Mouse (Mus musculus) liver, adult 2 months (tissue): ENCODE data around the gene Lamp1. TPM values are rescaled to one million over a fixed set of nuclear protein-coding genes. Genes with fewer than 3 reads are reported as not detected.

Experiments
- DNase-seq: peaks from one replicate; pipeline ENCODE4 v3.0.0-alpha.2; 2011; ENCODE audit warnings: low read depth, low spot score; ENCODE audit errors: extremely low read depth
- H3K27ac ChIP-seq: fragments of 200-500 bp; replicated peaks from 2 replicates; pipeline ENCODE4 v1.5.1; 2012; ENCODE audit warnings: low read depth, mild to moderate bottlenecking, control low read depth, inconsistent platforms, low read length; ENCODE audit not compliant: insufficient read depth
- H3K27me3 ChIP-seq: fragments of 200-500 bp; 2 replicates; pipeline ENCODE4 v1.6.1; 2012; ENCODE audit warnings: mild to moderate bottlenecking, moderate library complexity, low read length, inconsistent platforms; ENCODE audit not compliant: control insufficient read depth, insufficient read depth
- H3K36me3 ChIP-seq: fragments of 200-500 bp; 2 replicates; pipeline ENCODE4 v1.6.1; 2012; ENCODE audit warnings: low read length, inconsistent platforms; ENCODE audit not compliant: control insufficient read depth, insufficient read depth
- H3K4me1 ChIP-seq: fragments of 200-500 bp; 2 replicates; pipeline ENCODE4 v1.6.1; 2011; ENCODE audit warnings: low read length; ENCODE audit not compliant: control insufficient read depth, insufficient read depth
- H3K4me3 ChIP-seq: fragments of 200-500 bp; 2 replicates; pipeline ENCODE4 v1.5.1; 2011; ENCODE audit warnings: low read depth, mild to moderate bottlenecking, control low read depth, low read length, moderate library complexity; ENCODE audit not compliant: insufficient read depth
- H3K79me2 ChIP-seq: fragments of 200-500 bp; 2 replicates; pipeline ENCODE4 v1.6.1; 2012; ENCODE audit warnings: inconsistent platforms, mild to moderate bottlenecking, low read length, moderate library complexity; ENCODE audit not compliant: control insufficient read depth, insufficient read depth
- H3K9ac ChIP-seq: fragments of 200-500 bp; 2 replicates; pipeline ENCODE4 v1.6.1; 2012; ENCODE audit warnings: low read depth, mild to moderate bottlenecking, control low read depth, inconsistent platforms, low read length
- CTCF ChIP-seq: fragments of 200-500 bp; IDR thresholded peaks from 2 replicates; pipeline ENCODE4 v1.5.1; 2011; ENCODE audit warnings: low read depth, low read length, control low read depth
- POLR2A ChIP-seq: fragments of 200-500 bp; IDR thresholded peaks from 2 replicates; pipeline ENCODE4 v1.6.1; 2011; ENCODE audit warnings: low read length, control low read depth; ENCODE audit not compliant: insufficient read depth; ENCODE audit errors: extremely low read depth
- WGBS: fragments of 180-500 bp; shearing (Covaris S2); methylation state at CpG from one replicate; pipeline ENCODE4 v1.1.7; 2018; 5-methylcytosine and 5-hydroxymethylcytosine counted together
- polyA plus RNA-seq: library from polyadenylated mRNA; depleted of rRNA; stranded (reverse); fragments of >200 nt; gene quantifications from 2 replicates; pipeline ENCODE4 v1.2.3, GENCODE M21; 2012
- total RNA-seq: library from RNA; depleted of rRNA; stranded (reverse); fragments of >200 nt; gene quantifications from 2 replicates; pipeline ENCODE4 v1.2.3, GENCODE M21; 2014

Lamp1 gene
- total and polyA plus RNA-seq, 2 experiments, result 381 to 563 TPM

DNA sequence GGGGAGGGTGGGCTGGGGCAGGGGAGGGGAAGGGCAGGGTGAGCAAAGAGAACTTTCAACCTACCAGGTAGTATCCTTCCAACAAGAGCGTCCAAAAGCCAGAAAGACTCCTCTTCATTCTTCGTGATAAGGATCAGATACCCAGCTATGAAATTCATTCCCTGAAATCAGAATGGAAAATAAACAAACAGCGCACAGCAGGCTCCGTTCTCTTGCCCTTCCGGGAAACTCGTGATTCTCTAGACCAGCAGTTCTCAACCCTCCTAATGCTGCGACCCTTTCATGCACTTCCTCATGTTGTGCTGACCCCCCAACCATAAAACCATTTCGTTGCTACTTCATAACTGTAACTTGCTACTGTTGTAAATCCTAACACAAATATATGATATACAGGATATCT lies 27.9 kb downstream of the Lamp1 start:
- H3K27me3 ChIP-seq, result no peaks in the 10 kb centered on the region
- no peak overlapping the region for H3K27ac ChIP-seq
- WGBS, result 83% methylated on average over 8 of the region's 8 CpGs
- H3K9ac ChIP-seq, result no peak overlapping the region
- DNase-seq, result no peak
- no peaks in the 10 kb centered on the region for H3K79me2 ChIP-seq
- H3K4me1 ChIP-seq, result peaks cover 4% of the 10 kb centered on the region; the same call in 1 of the 2 replicates
- H3K36me3 ChIP-seq, result peaks cover 4% of the 10 kb centered on the region; the same call in 1 of the 2 replicates
- no peak overlapping the region for H3K4me3 ChIP-seq
- TF ChIP-seq POLR2A, result no peak
- TF ChIP-seq CTCF, result no peak

DNA sequence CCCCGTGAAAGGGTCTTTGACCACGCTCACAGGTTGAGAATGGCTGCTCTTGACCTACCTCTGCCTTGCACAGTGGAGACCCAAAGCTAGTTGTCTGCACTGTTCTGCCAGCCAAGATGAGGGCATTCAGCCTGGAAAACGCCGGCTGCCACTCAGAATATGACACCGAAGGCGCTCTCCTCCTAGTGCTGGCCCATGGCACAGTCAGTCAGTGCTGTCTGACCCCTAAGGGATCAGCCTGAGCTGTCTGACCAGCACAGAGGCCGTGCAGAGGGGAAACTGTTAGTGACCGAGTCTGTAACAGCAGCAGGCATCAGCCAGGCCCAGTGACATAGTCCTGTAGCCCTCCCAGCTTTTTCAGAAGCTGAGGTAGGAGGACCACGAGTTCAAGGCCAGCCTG lies 28.3 kb downstream of the Lamp1 start:
- H3K27me3 ChIP-seq, result no peaks in the 10 kb centered on the region
- H3K79me2 ChIP-seq, result no peaks in the 10 kb centered on the region
- no peak for DNase-seq
- H3K27ac ChIP-seq, result no peak overlapping the region
- H3K36me3 ChIP-seq, result peaks cover 4% of the 10 kb centered on the region; the same call in 1 of the 2 replicates
- H3K4me1 ChIP-seq, result peaks cover 4% of the 10 kb centered on the region; the same call in 1 of the 2 replicates
- H3K9ac ChIP-seq, result no peak overlapping the region
- 87% methylated on average over 9 of the region's 9 CpGs for WGBS
- TF ChIP-seq POLR2A (no peak), CTCF (no peak)
- H3K4me3 ChIP-seq, result no peak overlapping the region

GRCm38 (mm10) chr8:13187638-13188037 lies 28.7 kb downstream of the Lamp1 start:
- no peak overlapping the region for H3K27ac ChIP-seq
- H3K4me1 ChIP-seq, result peaks cover 4% of the 10 kb centered on the region; the same call in 1 of the 2 replicates
- 68% methylated on average over 7 of the region's 7 CpGs for WGBS
- no peak for DNase-seq
- TF ChIP-seq CTCF (no peak), POLR2A (no peak)
- H3K36me3 ChIP-seq, result peaks cover 4% of the 10 kb centered on the region; the same call in 1 of the 2 replicates
- no peak overlapping the region for H3K9ac ChIP-seq
- H3K4me3 ChIP-seq, result no peak overlapping the region
- H3K27me3 ChIP-seq, result no peaks in the 10 kb centered on the region
- no peaks in the 10 kb centered on the region for H3K79me2 ChIP-seq

- peaks cover 4% of the 10 kb centered on the region; the same call in 1 of the 2 replicates for H3K4me1 ChIP-seq
- WGBS, result 93% methylated on average over 13 of the region's 13 CpGs
- H3K9ac ChIP-seq, result no peak overlapping the region
- H3K36me3 ChIP-seq, result peaks cover 4% of the 10 kb centered on the region; the same call in 1 of the 2 replicates
- H3K79me2 ChIP-seq, result no peaks in the 10 kb centered on the region
- no peak overlapping the region for H3K27ac ChIP-seq
- DNase-seq, result no peak
- TF ChIP-seq POLR2A (no peak), CTCF (no peak)
- no peak overlapping the region for H3K4me3 ChIP-seq
- no peaks in the 10 kb centered on the region for H3K27me3 ChIP-seq
Measured at GRCm38 (mm10) chr8:13188052-13188555, 29.1 kb downstream of the Lamp1 start.

DNA sequence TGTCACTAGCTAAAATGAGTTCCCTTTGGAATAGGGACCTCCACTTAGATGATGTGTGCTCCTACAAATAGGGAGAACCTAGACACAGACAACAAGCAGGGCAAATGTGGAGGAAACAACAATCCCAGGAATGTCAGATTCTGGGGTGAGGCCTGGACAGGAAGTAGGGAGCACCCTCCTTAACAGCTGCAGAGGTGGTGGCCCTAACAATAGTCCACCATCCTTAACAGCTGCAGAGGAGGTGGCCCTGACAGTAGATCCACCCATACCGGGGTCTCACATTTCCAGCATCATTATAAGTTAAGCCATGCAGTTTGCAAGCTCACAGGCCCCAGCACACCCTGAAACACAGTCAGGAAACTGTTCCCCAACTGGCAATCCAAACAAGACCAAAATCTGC lies 29.9 kb downstream of the Lamp1 start:
- Histone ChIP-seq H3K79me2 (no peaks in the 10 kb centered on the region), H3K36me3 (peaks cover 4% of the 10 kb centered on the region; the same call in 1 of the 2 replicates), H3K27me3 (no peaks in the 10 kb centered on the region), H3K4me3 (no peak overlapping the region), H3K9ac (no peak overlapping the region), H3K4me1 (peaks cover 4% of the 10 kb centered on the region; the same call in 1 of the 2 replicates), H3K27ac (no peak overlapping the region)
- WGBS, result 89% methylated on average over 1 of the region's 1 CpGs
- no peak for DNase-seq
- TF ChIP-seq CTCF (no peak), POLR2A (no peak)

DNA sequence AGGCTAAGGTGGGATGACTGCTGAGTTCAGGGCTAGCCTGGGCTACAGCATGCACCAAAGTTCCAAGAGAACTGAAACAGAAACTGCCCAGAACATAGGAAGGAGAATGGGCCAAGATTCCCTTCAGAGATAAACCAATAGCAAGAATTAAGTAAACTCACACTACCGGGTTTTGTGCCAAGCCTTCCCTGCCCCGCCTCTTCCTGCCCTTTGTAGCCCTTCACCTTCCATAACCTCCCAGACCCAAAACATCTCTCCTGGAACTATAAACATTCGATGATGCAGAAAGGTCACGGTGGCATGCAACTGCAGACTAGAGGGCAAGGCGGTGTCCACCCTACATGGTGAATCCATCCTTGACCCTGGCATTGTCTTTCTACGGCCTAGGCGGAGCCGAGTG lies 31.3 kb downstream of the Lamp1 start:
- Histone ChIP-seq H3K9ac (no peak overlapping the region), H3K27ac (no peak overlapping the region; the same call in 1 of the 2 replicates), H3K27me3 (no peaks in the 10 kb centered on the region), H3K4me3 (no peak overlapping the region), H3K4me1 (peaks cover 4% of the 10 kb centered on the region; the same call in 1 of the 2 replicates), H3K36me3 (peaks cover 4% of the 10 kb centered on the region; the same call in 1 of the 2 replicates), H3K79me2 (no peaks in the 10 kb centered on the region)
- TF ChIP-seq POLR2A (no peak), CTCF (no peak)
- DNase-seq, result peak; percentile 77
- 45% methylated on average over 8 of the region's 8 CpGs for WGBS
